Mouse (Mus musculus): Measurements from ENCODE around the gene Dis3l.

Dis3l gene

DNA sequence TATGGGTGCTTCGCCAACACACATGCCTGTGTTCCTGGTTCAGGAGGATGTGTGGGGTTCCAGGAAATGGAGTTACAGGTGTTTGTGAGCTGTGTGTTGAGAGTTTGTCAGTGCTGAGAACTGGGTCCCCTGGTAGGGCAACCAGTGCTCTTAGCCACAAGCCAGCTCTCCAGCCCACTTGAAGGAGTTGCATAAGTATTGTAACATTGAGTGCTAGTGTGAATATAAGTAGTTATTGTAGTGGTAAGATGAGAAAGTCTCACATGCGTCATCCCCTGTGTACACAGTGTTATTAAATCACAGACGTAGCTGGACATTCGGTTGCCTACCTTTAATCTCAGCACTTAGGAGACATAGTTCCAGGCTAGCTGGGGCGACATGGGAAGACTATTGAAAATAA is 81.2 kb downstream of the Dis3l start:
- no peak for DNase-seq (ENCODE audit: low spot score)
